Mouse (Mus musculus) heart, adult 2 months (tissue): ENCODE results near the gene Olfr1265. TPM values are rescaled to one million over a fixed set of nuclear protein-coding genes. Genes with fewer than 3 reads are reported as not detected.

Source experiments
- DNase-seq, 2 experiments: peaks; one replicate each; pipeline ENCODE4 v3.0.0; 2021
- H3K27ac ChIP-seq: fragments of 200-600 bp; 2 replicates; pipeline ENCODE4 v1.8.1; 2022
- H3K27me3 ChIP-seq: fragments of 200-500 bp; 2 replicates; pipeline ENCODE4 v1.6.1; 2012; ENCODE audit warnings: mild to moderate bottlenecking, low read length, inconsistent platforms, mixed read lengths; ENCODE audit not compliant: control insufficient read depth, insufficient read depth
- H3K36me3 ChIP-seq: fragments of 200-500 bp; 2 replicates; pipeline ENCODE4 v1.6.1; 2012; ENCODE audit warnings: low read length, inconsistent platforms; ENCODE audit not compliant: control insufficient read depth, insufficient read depth
- H3K4me1 ChIP-seq: fragments of 200-500 bp; 2 replicates; pipeline ENCODE4 v1.6.1; 2011; ENCODE audit warnings: low read length; ENCODE audit not compliant: control insufficient read depth, insufficient read depth
- H3K4me3 ChIP-seq: fragments of 200-600 bp; 2 replicates; pipeline ENCODE4 v1.8.1; 2022
- H3K79me2 ChIP-seq: fragments of 200-500 bp; replicated peaks from 2 replicates; pipeline ENCODE4 v1.6.1; 2012; ENCODE audit warnings: mild to moderate bottlenecking, inconsistent platforms, low read length, moderate library complexity, mixed read lengths; ENCODE audit not compliant: control insufficient read depth, insufficient read depth
- H3K9ac ChIP-seq: fragments of 200-500 bp; 2 replicates; pipeline ENCODE4 v1.6.1; 2012; ENCODE audit warnings: low read depth, mild to moderate bottlenecking, control low read depth, inconsistent platforms, low read length, mixed read lengths
- CTCF ChIP-seq: fragments of 200-600 bp; IDR thresholded peaks from 2 replicates; pipeline ENCODE4 v1.8.1; 2022; ENCODE audit warnings: antibody characterized with exemption, mild to moderate bottlenecking, moderate library complexity
- EP300 ChIP-seq: fragments of 200-500 bp; IDR thresholded peaks from 2 replicates; pipeline ENCODE4 v1.6.1; 2011; ENCODE audit warnings: low read depth, low read length, control low read depth; ENCODE audit not compliant: insufficient read depth
- POLR2A ChIP-seq: fragments of 200-500 bp; IDR thresholded peaks from 2 replicates; pipeline ENCODE4 v1.6.1; 2011; ENCODE audit warnings: mild to moderate bottlenecking, low read depth, low read length, control low read depth; ENCODE audit not compliant: insufficient read depth
- WGBS: fragments of 180-500 bp; shearing (Covaris S2); methylation state at CpG from one replicate; pipeline ENCODE4 v1.1.7; 2018; 5-methylcytosine and 5-hydroxymethylcytosine counted together
- intact Hi-C: fragments of 180-260 bp; cut with DNase I; formaldehyde crosslinking; loops from one replicate; pipeline ENCODE4 v1.15.1; 2025
- long read RNA-seq: library from polyadenylated mRNA; stranded (forward); transcript quantifications from one replicate; pipeline ENCODE4 v2.0.0, GENCODE M21; 2021
- polyA plus RNA-seq: library from polyadenylated mRNA; depleted of rRNA; stranded (reverse); fragments of >200 nt; gene quantifications from 2 replicates; pipeline ENCODE4 v1.2.3, GENCODE M21; 2012; rRNA removed
- total RNA-seq, 2 experiments: library from RNA; stranded (reverse); gene quantifications; 2 replicates each; pipeline ENCODE4 v1.2.3; 2021

Gene Olfr1265
- not detected for total RNA-seq
- not detected in 2 replicates for polyA plus RNA-seq
- long read RNA-seq = 0 reads

DNA sequence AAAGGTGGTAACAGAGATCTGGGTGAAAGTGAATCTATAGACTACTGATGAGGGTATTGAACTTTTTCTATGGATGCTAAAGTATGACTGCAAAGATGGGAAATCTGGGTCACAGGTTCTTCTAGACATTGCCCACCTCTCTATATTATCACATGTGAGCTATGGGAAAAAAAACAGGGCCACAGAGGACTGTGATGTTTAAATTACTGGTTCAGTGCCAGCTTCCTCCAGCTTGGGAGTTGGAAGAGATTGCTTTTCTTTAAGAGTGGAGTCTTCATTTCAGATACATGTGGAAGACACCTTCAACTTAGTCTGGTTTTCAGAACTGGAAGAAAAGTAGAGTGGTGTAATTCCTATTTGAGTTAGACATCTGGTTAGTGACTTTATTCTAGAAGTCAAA, at the start of gene Olfr1265:
Gene Olfr1265, plus strand, starts transcription at position 301 of the 400 bp plus-strand sequence.
- Histone ChIP-seq H3K9ac (no peak within 1 kb of the TSS), H3K36me3 (no peaks in the 10 kb centered on the region), H3K27me3 (no peaks in the 10 kb centered on the region), H3K27ac (no peak within 1 kb of the TSS), H3K4me1 (no peaks in the 10 kb centered on the region), H3K79me2 (no peaks in the 10 kb centered on the region), H3K4me3 (no peak within 1 kb of the TSS)
- intact Hi-C loops = no loop called here
- TF ChIP-seq CTCF (no peak), EP300 (no peak), POLR2A (no peak)
- no peak for DNase-seq

DNA sequence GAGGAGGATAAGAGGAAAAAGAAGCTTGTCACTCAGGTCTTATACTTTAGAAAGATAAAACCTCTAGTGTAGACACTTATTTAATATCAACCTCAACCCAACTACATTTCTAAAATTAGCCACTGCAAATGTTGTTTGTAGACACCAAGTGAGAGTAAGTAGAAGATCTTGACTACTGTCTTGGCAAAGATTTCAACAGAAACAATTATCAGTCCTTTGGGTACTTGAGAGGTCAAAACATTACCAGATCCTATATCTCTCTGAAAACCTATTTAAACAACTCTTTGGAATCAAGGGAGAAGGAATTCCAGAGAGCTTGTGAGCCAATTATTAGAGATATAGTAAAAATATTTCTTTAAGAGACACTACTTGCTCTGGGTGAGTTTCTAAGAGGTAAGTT, 44.2 kb upstream of the Olfr1265 start, which contains the start of gene Olfr1261:
Gene Olfr1261, plus strand, starts transcription at position 301 of the 400 bp plus-strand sequence.
- Histone ChIP-seq H3K27ac (no peak within 1 kb of the TSS), H3K4me1 (no peaks in the 10 kb centered on the region), H3K4me3 (no peak within 1 kb of the TSS), H3K36me3 (no peaks in the 10 kb centered on the region), H3K27me3 (no peaks in the 10 kb centered on the region), H3K9ac (no peak within 1 kb of the TSS), H3K79me2 (no peaks in the 10 kb centered on the region)
- no peak for DNase-seq
- no peak for TF ChIP-seq POLR2A
- TF ChIP-seq CTCF = no peak
- intact Hi-C loops = no loop called here

DNA sequence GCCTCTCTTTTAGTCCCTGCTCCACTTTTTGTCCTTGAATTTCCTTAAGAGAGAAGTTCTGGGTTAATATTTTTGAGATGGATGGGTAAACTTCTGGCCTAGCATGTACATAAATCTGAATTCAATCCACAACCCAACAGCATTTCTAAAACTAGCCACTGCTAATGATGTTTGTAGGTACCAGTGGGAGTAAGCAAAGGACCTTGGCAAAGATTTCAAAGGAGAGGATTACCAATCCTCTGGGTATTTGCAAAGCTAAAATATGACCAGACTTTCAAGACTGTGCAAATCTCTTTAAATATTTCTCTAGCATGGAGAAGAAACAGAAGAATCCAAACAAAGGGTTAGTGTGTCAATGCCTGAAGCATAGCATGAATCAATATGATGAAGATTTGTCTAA, 35.3 kb upstream of the Olfr1265 start, which contains the start of gene Olfr1262:
Gene Olfr1262, plus strand, starts transcription at position 301 of the 400 bp plus-strand sequence.
- no peaks in the 10 kb centered on the region for H3K4me1 ChIP-seq
- no peak within 1 kb of the TSS for H3K4me3 ChIP-seq
- no peaks in the 10 kb centered on the region for H3K27me3 ChIP-seq
- no peaks in the 10 kb centered on the region for H3K79me2 ChIP-seq
- intact Hi-C loops = no loop called here
- no peaks in the 10 kb centered on the region for H3K36me3 ChIP-seq
- no peak within 1 kb of the TSS for H3K27ac ChIP-seq
- DNase-seq = no peak
- TF ChIP-seq POLR2A (no peak), EP300 (no peak), CTCF (no peak)
- no peak within 1 kb of the TSS for H3K9ac ChIP-seq

DNA sequence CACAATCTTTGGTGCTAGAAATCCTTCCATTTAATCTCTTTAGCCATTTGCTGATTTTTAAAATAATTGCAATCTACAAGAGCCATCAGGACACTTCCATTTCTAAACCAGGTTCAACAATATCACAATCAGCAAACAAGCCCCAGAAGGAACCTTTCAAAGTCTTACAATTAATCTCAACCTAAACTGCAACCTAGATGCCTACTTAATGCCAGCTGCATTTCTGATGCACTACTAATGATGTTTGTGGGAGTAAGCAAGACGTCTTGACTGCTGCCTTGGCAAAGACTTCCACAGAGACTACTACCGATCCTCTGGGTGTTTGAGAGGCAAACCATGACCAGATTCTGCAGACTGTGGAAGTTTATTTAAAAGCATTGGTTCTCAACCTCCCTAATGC, 23.3 kb upstream of the Olfr1265 start, which contains the start of gene Olfr1263:
Gene Olfr1263, plus strand, starts transcription at position 301 of the 400 bp plus-strand sequence.
- intact Hi-C loops = no loop called here
- Histone ChIP-seq H3K4me1 (no peaks in the 10 kb centered on the region), H3K4me3 (no peak within 1 kb of the TSS), H3K9ac (no peak within 1 kb of the TSS), H3K36me3 (no peaks in the 10 kb centered on the region), H3K27ac (no peak within 1 kb of the TSS), H3K79me2 (no peaks in the 10 kb centered on the region), H3K27me3 (no peaks in the 10 kb centered on the region)
- TF ChIP-seq EP300 (no peak), POLR2A (no peak), CTCF (no peak)
- DNase-seq = no peak
- 84% methylated on average over 2 of the region's 2 CpGs for WGBS

DNA sequence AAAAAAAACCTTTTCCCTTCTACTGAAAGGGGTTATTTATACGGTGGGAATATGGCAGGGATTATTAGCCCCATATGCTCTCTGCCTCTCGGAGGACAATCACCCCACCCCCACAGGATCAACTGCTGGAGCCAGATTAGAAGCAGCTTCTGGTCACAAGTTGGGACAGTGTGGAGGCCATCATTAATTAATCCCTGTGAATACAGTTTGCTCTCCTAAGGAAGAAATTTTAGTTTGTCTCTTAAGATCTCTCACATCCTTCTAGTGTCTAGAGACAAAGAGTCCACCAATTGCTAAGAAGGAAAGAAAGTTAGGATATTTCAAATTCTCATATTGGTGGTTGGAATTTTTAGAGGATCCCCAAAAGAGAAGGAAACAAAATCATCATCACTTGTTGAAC, 9.7 kb upstream of the Olfr1265 start, which contains the start of gene Olfr1264:
Gene Olfr1264, minus strand, starts transcription at position 101 of the 400 bp plus-strand sequence.
- intact Hi-C loops = no loop called here

DNA sequence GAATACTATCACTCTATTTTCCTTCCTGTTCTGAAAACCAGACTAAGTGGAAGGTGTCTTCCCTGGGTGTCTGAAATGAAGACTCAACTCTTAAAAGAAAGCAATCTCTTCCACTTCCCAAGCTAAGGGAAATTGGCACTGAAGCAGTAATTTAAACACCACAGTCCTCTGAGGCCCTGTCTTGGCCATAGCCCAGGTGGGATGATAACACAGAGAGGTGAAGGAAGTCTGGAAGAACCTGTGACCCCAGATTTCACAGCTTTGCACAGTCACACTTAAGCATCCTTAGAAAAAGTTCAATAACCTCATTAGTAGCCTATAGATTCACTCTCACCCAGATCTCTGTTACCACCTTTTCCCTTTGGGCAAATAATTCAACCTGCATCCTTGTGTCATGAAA, 28.4 kb downstream of the Olfr1265 start, which contains the start of gene Olfr140:
Gene Olfr140, minus strand, starts transcription at position 101 of the 400 bp plus-strand sequence.
- no peaks in the 10 kb centered on the region for H3K36me3 ChIP-seq
- no peak for DNase-seq
- intact Hi-C loops = no loop called here
- H3K79me2 ChIP-seq = no peaks in the 10 kb centered on the region
- H3K27me3 ChIP-seq = no peaks in the 10 kb centered on the region
- no peak within 1 kb of the TSS for H3K9ac ChIP-seq
- TF ChIP-seq CTCF = no peak
- TF ChIP-seq POLR2A = no peak
- no peak for TF ChIP-seq EP300
- H3K4me1 ChIP-seq = no peaks in the 10 kb centered on the region
- no peak within 1 kb of the TSS for H3K27ac ChIP-seq
- H3K4me3 ChIP-seq = no peak within 1 kb of the TSS

More for the DNA sequence above, 9.7 kb upstream of the Olfr1265 start, which contains the start of gene Olfr1264:
- Histone ChIP-seq H3K4me1 (no peaks in the 10 kb centered on the region), H3K79me2 (no peaks in the 10 kb centered on the region), H3K36me3 (no peaks in the 10 kb centered on the region), H3K4me3 (no peak within 1 kb of the TSS), H3K9ac (no peak within 1 kb of the TSS), H3K27me3 (no peaks in the 10 kb centered on the region), H3K27ac (no peak within 1 kb of the TSS)
- WGBS = 69% methylated on average over 2 of the region's 2 CpGs
- no peak for DNase-seq
- TF ChIP-seq EP300 (no peak), CTCF (no peak), POLR2A (no peak)
